Mouse (Mus musculus) cerebellum, adult 2 months (tissue): ENCODE measurements around the gene Vps26a.

Source experiments
- CTCF ChIP-seq: fragments of 200-500 bp; IDR thresholded peaks from 2 replicates; pipeline ENCODE4 v1.5.1; 2011; ENCODE audit warnings: low read depth, mild to moderate bottlenecking, control low read depth, low read length, moderate library complexity, borderline replicate concordance; ENCODE audit not compliant: insufficient read depth
- POLR2A ChIP-seq: fragments of 200-500 bp; IDR thresholded peaks from 2 replicates; pipeline ENCODE4 v1.6.1; 2011; ENCODE audit warnings: low read length, control low read depth, borderline replicate concordance; ENCODE audit not compliant: insufficient read depth

GRCm38 (mm10) chr10:62506019-62506556, 19.5 kb upstream of the Vps26a start:
- TF ChIP-seq POLR2A (no peak), CTCF (no peak)
